Mouse (Mus musculus): Measurements from ENCODE around the gene Impg2.

DNA sequence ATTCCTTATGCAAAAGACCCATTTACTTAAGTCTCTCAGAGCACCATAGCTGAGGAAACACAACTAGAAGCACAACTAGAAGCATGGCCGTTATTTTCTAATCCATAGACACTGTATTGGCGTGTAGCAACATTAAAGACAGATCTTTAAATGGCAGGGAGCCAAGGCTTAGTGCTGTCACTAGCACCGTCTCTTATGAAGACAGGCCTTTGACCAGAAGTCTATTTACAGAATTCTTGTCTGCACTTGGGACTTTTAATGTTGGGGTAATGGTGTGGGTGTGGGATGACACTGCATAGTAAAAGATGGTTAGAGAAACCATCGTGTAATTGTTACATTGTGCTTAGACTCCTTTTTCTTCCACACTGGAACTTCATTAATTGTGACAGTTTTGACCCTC, 17.2 kb upstream of the Impg2 start:
- TF ChIP-seq POLR2A (IDR thresholded peaks at IDR 0.05; ENCODE audit: low read depth, low read length) (no peak), CTCF (conservative IDR thresholded peaks at IDR 0.05; ENCODE audit: insufficient read depth, insufficient read length, low read depth, low read length) (no peak)

Measured in kidney, adult 2 months (tissue).